Mouse (Mus musculus): ENCODE data around the gene Tenm2. TPM values are rescaled to one million over a fixed set of nuclear protein-coding genes. Genes with fewer than 3 reads are reported as not detected.

The Tenm2 gene
- polyA plus RNA-seq, 1 experiment: not detected

DNA sequence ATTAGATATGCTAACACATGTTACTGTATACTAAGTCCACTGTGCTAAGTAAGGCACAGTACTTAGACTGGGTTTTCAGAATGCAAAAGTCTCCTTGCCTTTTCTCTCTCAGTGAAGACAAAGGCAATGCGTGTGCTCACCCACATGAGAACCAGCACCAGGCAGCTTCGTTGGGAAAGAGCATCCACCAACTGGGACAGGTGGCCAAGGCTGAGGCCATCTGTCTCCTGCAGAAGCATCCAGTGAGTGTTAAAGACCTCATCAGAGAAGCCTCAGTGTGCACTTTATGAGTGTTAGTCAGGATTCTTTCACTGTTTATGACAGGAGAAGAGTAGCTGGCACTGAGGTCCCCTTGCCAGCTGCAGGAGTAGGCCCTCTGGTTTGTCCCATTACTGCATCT is 669.6 kb downstream of the Tenm2 start:
- TF ChIP-seq POLR2A (IDR thresholded peaks at IDR 0.05; ENCODE audit: borderline replicate concordance, low read depth, low read length): no peak
- no peak for TF ChIP-seq CTCF (IDR thresholded peaks at IDR 0.05; ENCODE audit: low read depth, low read length)
- no peak overlapping the region for H3K27ac ChIP-seq (ENCODE audit: insufficient read depth, low read depth, low read length)
- no peak overlapping the region for H3K4me3 ChIP-seq (ENCODE audit: insufficient read depth, low read length)
- H3K4me1 ChIP-seq (ENCODE audit: control insufficient read depth, insufficient read depth, low read length): no peaks in the 10 kb centered on the region

DNA sequence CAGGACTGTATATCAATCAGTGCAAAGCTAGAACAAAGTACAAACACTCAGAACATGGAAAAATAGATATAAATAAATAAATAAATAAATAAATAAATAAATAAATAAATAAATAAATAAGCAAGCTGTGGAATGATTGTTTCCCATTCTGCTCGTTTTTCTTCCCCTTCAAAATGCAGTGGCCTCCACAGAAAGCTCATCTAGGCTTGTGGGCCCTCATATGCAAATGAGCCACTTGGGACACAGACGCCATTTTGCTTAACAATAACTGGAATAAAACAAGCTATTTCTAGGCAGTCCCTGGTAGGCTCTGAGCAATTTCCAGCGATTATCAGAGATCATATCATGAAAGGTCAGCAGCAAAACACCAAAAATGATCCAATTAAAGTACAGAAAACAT is 672.9 kb downstream of the Tenm2 start:
- Histone ChIP-seq H3K27ac (ENCODE audit: insufficient read depth, low read depth, low read length) (no peak overlapping the region), H3K4me3 (ENCODE audit: insufficient read depth, low read length) (no peak overlapping the region), H3K4me1 (ENCODE audit: control insufficient read depth, insufficient read depth, low read length) (no peaks in the 10 kb centered on the region)
- no peak for TF ChIP-seq CTCF (IDR thresholded peaks at IDR 0.05; ENCODE audit: low read depth, low read length)
- no peak for TF ChIP-seq POLR2A (IDR thresholded peaks at IDR 0.05; ENCODE audit: borderline replicate concordance, low read depth, low read length)

DNA sequence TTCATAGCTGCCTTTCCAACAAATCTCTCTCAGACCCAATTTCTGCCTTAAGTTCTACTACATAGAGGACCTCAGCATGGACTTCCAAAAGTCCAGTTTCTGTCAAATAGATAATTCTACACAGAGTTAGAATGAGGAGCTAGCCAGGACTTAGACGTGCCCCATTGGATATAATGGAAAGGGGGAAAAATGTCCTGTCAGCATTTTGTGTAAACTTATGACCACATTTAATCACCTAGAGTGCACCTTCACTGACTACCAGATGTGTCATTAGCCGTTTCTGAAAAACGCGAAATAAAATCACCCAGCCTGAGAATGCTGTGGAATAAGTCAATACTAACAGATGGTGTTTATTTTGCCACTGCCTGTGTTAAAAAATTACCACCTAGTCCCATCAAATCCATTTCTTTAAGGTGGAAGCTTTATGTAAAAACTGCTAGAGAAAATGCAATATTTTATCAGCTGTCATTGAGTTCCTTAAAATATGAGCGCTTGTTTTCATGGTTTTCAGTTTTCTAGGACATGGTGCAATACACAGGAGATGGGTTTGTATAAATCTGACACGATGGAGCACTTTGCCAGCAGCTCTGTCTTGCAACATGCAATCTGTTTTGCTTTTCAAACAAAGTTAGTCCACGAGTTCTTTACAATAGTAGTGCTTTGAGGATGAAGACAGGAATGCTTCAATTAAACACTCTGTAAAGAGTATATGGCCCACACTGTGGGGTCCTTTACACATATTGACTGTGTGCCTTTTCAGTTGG is 674.8 kb downstream of the Tenm2 start:
- no peaks in the 10 kb centered on the region for H3K4me1 ChIP-seq (ENCODE audit: control insufficient read depth, insufficient read depth, low read length)
- H3K27ac ChIP-seq (ENCODE audit: insufficient read depth, low read depth, low read length): no peak overlapping the region
- H3K4me3 ChIP-seq (ENCODE audit: insufficient read depth, low read length): no peak overlapping the region
- TF ChIP-seq CTCF (IDR thresholded peaks at IDR 0.05; ENCODE audit: low read depth, low read length) (no peak), POLR2A (IDR thresholded peaks at IDR 0.05; ENCODE audit: borderline replicate concordance, low read depth, low read length) (no peak)

DNA sequence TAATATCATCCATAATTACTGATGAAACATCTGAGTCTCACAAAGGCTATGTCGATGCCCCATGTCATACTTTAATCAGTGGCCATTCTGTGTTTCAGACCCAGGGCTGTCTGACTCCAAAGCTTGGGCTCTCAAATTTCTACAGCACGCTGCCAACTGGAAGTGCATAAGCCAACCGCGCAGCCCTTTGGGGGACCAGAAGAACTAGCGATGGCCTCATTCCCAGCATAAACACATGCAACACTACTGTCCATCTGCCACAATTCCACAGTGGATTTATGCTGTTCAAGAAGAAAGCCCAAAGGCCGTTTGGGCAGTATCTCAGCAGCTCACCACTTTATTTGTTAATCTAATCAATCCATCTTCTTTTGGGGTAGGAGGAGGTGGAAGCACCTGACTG is 678.4 kb downstream of the Tenm2 start:
- no peak for TF ChIP-seq POLR2A (IDR thresholded peaks at IDR 0.05; ENCODE audit: borderline replicate concordance, low read depth, low read length)
- TF ChIP-seq CTCF (IDR thresholded peaks at IDR 0.05; ENCODE audit: low read depth, low read length): no peak
- Histone ChIP-seq H3K27ac (ENCODE audit: insufficient read depth, low read depth, low read length) (no peak overlapping the region), H3K4me1 (ENCODE audit: control insufficient read depth, insufficient read depth, low read length) (no peaks in the 10 kb centered on the region), H3K4me3 (ENCODE audit: insufficient read depth, low read length) (no peak overlapping the region)

DNA sequence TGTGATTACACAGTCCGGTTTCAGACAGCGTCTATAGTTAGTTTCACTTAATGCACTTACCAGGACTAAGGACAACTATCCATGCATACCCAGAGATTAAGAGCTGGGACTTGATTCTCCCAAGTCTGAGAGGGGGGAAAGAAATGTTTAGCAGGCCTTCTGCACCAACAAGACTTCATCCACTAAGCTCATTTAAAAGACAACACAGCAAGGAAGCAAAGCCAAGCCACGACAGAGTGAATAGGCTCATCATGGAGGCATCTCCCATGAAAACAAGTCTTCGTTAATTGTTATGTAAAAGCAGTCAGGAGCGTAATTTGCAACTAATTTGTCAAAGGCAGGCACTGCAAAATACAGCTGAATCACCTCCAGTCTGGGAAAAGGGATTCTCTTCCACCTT is 682.5 kb downstream of the Tenm2 start:
- TF ChIP-seq CTCF (IDR thresholded peaks at IDR 0.05; ENCODE audit: low read depth, low read length) (no peak), POLR2A (IDR thresholded peaks at IDR 0.05; ENCODE audit: borderline replicate concordance, low read depth, low read length) (no peak)
- H3K4me3 ChIP-seq (ENCODE audit: insufficient read depth, low read length): no peak overlapping the region
- H3K27ac ChIP-seq (ENCODE audit: insufficient read depth, low read depth, low read length): no peak overlapping the region
- H3K4me1 ChIP-seq (ENCODE audit: control insufficient read depth, insufficient read depth, low read length): no peaks in the 10 kb centered on the region

DNA sequence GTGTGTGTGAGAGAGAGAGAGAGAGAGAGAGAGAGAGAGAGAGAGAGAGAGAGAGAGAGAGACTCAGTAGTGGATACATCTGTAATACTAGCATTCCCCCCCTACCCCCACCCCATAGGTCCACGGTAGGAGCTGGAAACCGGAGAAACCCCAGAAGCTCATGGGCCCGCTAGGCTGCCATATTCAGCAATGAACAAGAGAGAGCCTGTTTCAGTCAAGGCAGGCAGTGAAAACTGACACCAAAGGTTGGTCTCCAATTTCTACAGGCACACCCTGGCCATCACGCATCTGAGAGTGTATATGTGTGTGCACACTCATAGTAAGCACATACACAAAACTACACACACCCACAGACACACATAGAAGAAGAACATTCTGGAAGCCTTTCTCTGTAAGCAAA is 685.1 kb downstream of the Tenm2 start:
- TF ChIP-seq POLR2A (IDR thresholded peaks at IDR 0.05; ENCODE audit: borderline replicate concordance, low read depth, low read length) (no peak), CTCF (IDR thresholded peaks at IDR 0.05; ENCODE audit: low read depth, low read length) (no peak)
- no peaks in the 10 kb centered on the region for H3K4me1 ChIP-seq (ENCODE audit: control insufficient read depth, insufficient read depth, low read length)
- H3K4me3 ChIP-seq (ENCODE audit: insufficient read depth, low read length): no peak overlapping the region
- H3K27ac ChIP-seq (ENCODE audit: insufficient read depth, low read depth, low read length): no peak overlapping the region

DNA sequence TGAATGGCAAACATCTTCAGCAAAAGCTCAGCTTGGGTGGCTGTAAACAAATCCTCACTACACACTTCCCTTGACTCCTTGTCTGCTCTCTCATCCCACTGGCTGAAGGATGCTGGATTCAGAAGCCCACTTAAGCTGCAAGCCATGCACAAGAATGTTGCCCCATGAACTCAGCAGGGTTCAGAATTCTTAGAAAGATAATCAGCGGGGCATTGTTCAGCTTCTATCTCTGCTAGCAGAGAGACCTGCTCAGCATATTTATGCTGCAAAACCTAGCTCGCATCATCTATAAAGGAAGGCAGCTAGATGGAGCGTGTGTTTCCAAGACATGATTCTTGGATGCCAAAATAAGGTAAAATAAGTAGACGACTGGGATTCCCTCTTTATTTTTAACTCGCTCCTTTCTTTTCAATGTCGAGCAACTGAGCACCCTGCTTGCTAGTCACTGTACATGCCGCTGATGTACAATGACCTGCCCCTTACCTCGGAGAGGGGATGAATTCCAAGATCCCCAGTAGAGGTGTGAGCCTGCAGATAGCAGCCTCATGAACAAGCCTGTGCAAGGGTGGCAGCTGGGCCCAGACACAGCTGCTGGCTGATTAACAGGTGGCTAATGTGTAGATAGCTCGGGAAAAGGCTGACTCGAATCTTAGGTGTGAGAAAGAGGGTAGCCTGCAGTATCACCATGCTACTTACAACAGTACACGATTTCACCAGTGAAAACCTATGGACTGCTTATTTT is 686.2 kb downstream of the Tenm2 start:
- H3K4me3 ChIP-seq (ENCODE audit: insufficient read depth, low read length): no peak overlapping the region
- no peak overlapping the region for H3K27ac ChIP-seq (ENCODE audit: insufficient read depth, low read depth, low read length)
- TF ChIP-seq CTCF (IDR thresholded peaks at IDR 0.05; ENCODE audit: low read depth, low read length) (no peak), POLR2A (IDR thresholded peaks at IDR 0.05; ENCODE audit: borderline replicate concordance, low read depth, low read length) (no peak)
- H3K4me1 ChIP-seq (ENCODE audit: control insufficient read depth, insufficient read depth, low read length): no peaks in the 10 kb centered on the region

DNA sequence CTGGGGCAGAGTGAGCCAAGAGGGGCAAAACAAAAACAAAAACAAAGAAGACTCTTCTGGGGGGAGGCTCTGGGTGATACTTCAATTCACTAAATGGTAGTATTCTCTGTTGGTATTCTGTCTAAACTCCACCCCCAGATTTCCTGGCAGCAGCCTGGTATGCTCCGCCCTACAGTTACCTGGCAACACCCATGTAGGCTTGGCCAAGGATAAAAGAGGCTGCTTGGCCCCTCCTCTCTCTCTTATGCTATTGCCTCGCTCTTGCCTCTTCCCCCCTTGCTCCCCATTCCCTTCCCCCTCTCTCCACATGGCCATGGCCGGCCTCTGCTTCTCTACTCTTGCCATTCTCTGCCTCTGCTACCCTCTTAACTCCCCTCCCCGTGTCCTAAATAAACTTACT is 687.6 kb downstream of the Tenm2 start:
- no peaks in the 10 kb centered on the region for H3K4me1 ChIP-seq (ENCODE audit: control insufficient read depth, insufficient read depth, low read length)
- TF ChIP-seq POLR2A (IDR thresholded peaks at IDR 0.05; ENCODE audit: borderline replicate concordance, low read depth, low read length) (no peak), CTCF (IDR thresholded peaks at IDR 0.05; ENCODE audit: low read depth, low read length) (no peak)

DNA sequence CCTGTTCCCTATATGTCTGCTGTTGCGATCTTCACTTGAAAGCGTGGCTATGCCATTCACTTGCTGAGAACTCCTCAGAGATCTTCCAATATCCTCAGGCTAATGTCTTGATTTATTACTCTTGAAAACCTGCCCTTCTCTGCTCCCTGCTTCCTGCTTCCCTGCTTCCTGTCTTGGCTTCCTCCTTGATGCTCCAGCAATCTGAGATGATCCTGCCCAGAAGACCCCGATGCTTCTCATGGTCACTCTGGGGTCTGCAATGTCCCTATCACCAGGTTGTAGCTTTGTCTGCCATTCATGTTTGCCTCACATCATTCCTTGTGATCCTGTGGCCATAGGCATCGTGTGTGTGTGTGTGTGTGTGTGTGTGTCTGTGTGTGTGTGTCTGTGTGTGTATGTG is 697.6 kb downstream of the Tenm2 start:
- TF ChIP-seq CTCF (IDR thresholded peaks at IDR 0.05; ENCODE audit: low read depth, low read length): no peak
- TF ChIP-seq POLR2A (IDR thresholded peaks at IDR 0.05; ENCODE audit: borderline replicate concordance, low read depth, low read length): no peak
- no peak overlapping the region for H3K27ac ChIP-seq (ENCODE audit: insufficient read depth, low read depth, low read length)

More for the DNA sequence above, 687.6 kb downstream of the Tenm2 start:
- no peak overlapping the region for H3K27ac ChIP-seq (ENCODE audit: insufficient read depth, low read depth, low read length)
- no peak overlapping the region for H3K4me3 ChIP-seq (ENCODE audit: insufficient read depth, low read length)

DNA sequence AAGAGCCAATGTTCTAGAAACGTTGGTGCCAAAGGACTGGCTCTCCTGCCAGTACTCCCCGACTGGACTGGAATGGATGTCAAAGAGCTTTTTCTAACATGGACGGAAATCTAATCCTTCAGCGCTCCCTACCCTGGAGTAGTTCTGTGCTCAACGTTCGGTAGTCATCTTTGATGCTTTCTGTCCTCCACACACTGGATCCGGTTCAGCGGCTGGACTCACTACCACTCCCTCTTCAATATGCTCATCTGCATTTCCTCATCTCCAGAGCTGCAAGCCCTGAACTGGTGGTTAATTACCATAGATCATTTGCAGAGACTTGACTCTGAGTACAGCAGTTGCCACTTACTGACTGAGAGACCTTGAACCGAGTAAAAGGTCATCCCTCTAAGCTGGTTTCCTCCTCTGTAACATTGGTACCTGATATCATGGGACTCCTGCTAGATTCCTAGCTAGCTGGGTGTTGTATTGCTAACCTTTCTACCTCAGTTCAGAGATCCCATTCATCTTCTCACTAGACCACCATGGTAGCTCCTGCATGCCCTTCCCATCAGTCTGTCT is 698.1 kb downstream of the Tenm2 start:
- Histone ChIP-seq H3K27ac (ENCODE audit: insufficient read depth, low read depth, low read length) (no peak overlapping the region), H3K4me3 (ENCODE audit: insufficient read depth, low read length) (no peak overlapping the region), H3K4me1 (ENCODE audit: control insufficient read depth, insufficient read depth, low read length) (no peaks in the 10 kb centered on the region)
- no peak for TF ChIP-seq POLR2A (IDR thresholded peaks at IDR 0.05; ENCODE audit: borderline replicate concordance, low read depth, low read length)
- TF ChIP-seq CTCF (IDR thresholded peaks at IDR 0.05; ENCODE audit: low read depth, low read length): no peak

More for the DNA sequence above, 697.6 kb downstream of the Tenm2 start:
- Histone ChIP-seq H3K4me1 (ENCODE audit: control insufficient read depth, insufficient read depth, low read length) (no peaks in the 10 kb centered on the region), H3K4me3 (ENCODE audit: insufficient read depth, low read length) (no peak overlapping the region)

Data from bone marrow macrophage, adult 2 months (primary cell).